Mouse (Mus musculus): ENCODE data around the gene Cldn7.
A peak's percentile ranks its signal among the peaks of the same experiment; 100 is the strongest.
"Not testable (repeated sequence)": the region's sequence is repeated elsewhere in the genome, so short reads cannot be mapped to it uniquely, and the experiment has no call there.

Cldn7 gene

GRCm38 (mm10) chr11:69964650-69965270 is at the start of gene Cldn7:
TSS of gene Cldn7 (plus strand) at chr11:69964779.
- no peak for DNase-seq (ENCODE audit: low spot score)

- no peak for DNase-seq (ENCODE audit: low spot score)
Observed at GRCm38 (mm10) chr11:69914917-69915430, 49.6 kb upstream of the Cldn7 start.

GRCm38 (mm10) chr11:69915667-69916627 is 48.6 kb upstream of the Cldn7 start:
- DNase-seq (ENCODE audit: low spot score) = no peak

DNA sequence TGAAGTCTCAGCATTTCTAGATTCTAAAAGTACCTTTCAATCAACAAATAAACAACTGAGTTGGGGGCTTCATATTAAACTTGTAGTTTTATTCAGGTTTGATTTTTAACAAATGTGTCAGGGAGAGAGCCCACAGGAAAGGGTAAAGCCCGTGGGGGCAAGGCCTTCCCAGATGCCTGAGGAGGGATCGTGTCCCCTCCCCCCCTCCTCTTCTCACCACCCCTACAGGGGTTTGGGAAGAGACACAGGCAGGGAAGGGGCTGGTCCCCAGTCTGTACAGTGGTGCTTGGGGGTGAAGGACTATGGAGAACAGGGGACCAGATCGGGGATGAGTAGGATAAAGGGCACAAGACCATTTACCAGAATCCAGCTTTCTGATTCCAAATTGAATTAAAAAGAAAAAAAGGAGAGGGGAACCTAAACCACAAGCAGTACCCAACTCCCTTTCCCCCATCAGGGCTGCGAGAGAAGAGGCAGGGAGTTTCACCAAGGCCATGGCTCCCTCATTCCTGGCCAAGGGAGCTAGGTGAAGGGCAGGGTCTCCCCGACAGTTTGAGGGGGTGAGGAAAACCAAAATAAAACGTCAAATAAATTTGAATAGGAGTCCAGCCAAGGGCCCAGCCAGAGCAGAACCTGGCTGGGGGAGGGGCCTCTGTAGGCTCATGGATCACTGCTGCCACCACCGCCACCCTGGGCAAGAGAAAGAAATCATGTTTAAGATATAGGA is 47.8 kb upstream of the Cldn7 start:
- DNase-seq (ENCODE audit: low spot score) = not testable (repeated sequence)

GRCm38 (mm10) chr11:69917379-69917948 is 47.1 kb upstream of the Cldn7 start:
- no peak for DNase-seq (ENCODE audit: low spot score)

- DNase-seq (ENCODE audit: low spot score) = no peak
Observed at GRCm38 (mm10) chr11:69918118-69918517, 46.5 kb upstream of the Cldn7 start.

DNA sequence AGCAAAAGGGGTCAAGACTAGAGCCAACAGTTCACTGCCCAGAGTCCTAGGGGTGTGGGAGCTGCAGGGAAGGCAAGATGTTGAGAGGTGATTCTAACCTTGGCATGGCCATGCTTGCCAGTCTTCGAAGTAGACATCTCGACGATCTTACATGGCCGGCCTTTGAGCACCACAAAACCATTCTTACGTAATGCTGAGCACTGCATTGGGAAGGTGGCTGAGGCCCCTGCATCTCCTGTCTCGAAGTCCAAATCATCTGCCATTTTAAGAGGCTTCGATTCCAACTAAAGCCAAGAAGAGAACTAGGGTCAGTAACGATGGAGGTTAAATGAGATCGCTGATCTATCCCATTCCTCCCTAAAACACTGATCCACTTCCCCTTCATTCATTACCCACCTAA is 45.5 kb upstream of the Cldn7 start:
- DNase-seq (ENCODE audit: low spot score) = no peak

GRCm38 (mm10) chr11:69919661-69920265 is 44.8 kb upstream of the Cldn7 start:
- DNase-seq (ENCODE audit: low spot score) = peak; percentile 65

DNA sequence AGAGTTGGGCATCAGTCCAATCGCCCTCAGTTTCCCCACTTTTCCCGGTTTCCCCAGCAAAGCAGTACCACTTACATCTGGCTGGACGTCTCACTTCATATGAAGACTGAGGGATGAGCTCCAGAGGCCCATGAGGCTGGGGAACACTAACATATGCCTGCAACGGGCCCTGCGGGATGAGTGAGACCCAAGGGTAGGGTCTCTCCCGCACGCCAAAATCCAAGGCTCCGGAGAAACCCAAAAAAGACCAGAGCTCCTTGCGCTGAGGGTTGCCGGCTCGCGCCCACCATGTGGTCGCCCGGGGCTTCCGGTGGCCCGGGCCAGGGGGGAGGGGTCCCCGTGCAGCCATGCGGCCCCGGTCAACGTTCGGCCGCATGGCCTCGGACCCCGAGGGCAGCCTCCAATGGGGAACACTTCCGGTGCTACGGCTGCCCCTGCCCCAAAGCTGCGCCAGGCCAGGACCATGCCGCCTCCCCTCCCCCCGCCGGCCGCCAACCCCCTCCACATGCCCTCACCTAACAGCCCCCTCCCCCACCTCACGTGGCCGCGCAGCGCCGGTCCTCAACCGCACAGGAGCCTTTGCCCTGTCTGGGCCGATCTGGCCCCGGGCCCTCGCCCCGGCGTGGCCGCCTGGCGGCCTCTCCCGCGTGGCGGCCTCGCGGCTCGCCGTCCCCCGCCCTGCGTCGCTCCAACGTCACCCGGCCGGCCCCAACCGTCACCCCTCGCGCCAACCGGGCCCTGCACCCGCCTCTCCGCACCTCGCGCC is 44.1 kb upstream of the Cldn7 start:
- DNase-seq (ENCODE audit: low spot score) = peak; percentile 27

- peak; percentile 100 for DNase-seq (ENCODE audit: low spot score)
Observed at GRCm38 (mm10) chr11:69921114-69922011, 43.2 kb upstream of the Cldn7 start, which contains the start of gene Eif5a. TSS of gene Eif5a (minus strand) at chr11:69921958.

- DNase-seq (ENCODE audit: low spot score) = no peak
Observed at GRCm38 (mm10) chr11:69922012-69922756, 42.4 kb upstream of the Cldn7 start.

DNA sequence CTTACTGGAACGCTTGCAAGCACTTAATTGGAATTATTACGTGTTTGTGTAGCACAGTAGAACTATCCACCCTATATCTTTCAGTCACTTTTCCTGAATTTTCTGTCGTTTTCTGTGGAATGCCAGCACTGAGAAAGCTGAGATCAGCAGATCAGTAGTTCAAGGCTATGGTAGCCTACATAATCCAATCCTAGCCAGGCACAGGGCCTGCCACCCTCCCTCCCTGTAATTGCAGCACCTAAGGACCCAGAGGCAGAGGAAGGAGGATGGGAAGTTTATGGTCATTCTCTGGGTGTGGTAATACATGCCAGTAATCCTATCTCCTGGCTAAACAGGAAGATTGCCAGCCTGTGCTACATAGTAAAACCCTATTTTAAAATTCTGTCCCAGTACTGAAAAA is 41.8 kb upstream of the Cldn7 start:
- DNase-seq (ENCODE audit: low spot score) = no peak

GRCm38 (mm10) chr11:69927501-69927900 is 37.1 kb upstream of the Cldn7 start:
- no peak for DNase-seq (ENCODE audit: low spot score)

- DNase-seq (ENCODE audit: low spot score) = no peak
Observed at GRCm38 (mm10) chr11:69929712-69930111, 34.9 kb upstream of the Cldn7 start.

GRCm38 (mm10) chr11:69930176-69930575 is 34.4 kb upstream of the Cldn7 start:
- DNase-seq (ENCODE audit: low spot score) = not testable (repeated sequence)

DNA sequence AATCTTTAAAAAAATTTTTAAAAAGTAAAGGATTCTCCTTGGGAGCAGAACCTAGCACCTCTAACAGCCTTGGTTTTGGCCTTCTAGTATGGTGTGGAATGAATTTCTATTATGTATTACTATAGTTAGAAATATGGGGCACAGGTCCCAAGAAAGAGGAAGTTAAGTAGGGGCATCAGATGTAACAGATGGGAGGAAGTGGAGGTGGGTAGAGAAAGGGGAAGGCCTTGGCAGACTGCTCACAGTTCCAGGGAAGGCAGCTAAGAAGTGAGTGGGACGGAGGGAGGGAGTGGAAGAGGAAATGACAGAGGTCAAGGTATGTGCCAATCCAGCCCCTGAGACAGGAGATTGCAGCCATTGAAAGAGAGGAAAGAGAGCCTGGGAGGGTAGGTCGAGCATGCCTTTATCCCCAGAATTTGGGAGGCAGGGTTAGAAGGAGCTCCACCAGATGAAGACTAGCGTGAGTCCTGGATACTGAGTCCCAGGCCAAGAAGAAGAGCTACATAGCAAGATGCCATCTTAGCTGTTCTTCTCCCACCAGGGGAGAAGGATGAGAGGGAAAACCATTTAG is 33.5 kb upstream of the Cldn7 start:
- DNase-seq (ENCODE audit: low spot score) = no peak

DNA sequence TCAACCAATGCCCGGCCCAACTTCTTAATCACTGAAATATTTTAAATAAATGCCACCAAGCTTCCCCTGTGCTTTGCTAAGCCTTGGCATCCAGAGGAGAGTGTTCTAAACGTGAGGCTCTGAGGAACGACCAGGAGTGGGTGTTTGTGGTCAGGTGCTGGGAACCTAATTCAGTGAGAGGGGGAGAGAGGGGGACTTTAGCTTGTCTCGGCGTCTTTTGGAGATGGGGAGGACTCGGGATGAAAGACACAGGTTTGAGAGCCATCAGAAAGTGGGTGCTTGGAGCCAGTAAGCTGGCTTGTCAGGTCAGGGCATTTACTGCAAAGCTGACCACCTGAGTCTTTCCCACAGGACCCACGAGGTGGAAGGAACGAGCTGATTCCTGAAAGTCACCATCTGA is 32.8 kb upstream of the Cldn7 start:
- DNase-seq (ENCODE audit: low spot score) = no peak

GRCm38 (mm10) chr11:69932254-69932653 is 32.3 kb upstream of the Cldn7 start:
- no peak for DNase-seq (ENCODE audit: low spot score)

DNA sequence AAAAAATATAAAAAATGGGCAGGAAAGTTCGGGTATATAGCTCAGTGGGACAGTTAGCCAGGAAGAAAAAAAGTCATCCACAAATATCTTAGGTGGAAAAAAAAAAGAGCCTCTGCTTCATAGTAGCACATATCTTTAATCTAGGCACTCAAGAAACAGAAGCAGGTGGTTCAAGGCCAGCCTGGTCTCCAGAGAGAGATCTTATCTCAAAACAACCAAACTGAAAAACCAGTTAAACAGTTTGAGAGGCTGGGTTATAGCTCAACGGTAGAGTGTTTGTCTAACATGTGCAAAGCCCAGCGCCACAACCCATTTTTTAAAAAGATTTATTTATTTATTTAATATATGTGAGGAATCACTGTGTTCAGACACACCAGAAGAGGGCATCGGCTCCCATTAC is 31.5 kb upstream of the Cldn7 start:
- no peak for DNase-seq (ENCODE audit: low spot score)
